Mouse (Mus musculus): Measurements from ENCODE around the gene Cs.

DNA sequence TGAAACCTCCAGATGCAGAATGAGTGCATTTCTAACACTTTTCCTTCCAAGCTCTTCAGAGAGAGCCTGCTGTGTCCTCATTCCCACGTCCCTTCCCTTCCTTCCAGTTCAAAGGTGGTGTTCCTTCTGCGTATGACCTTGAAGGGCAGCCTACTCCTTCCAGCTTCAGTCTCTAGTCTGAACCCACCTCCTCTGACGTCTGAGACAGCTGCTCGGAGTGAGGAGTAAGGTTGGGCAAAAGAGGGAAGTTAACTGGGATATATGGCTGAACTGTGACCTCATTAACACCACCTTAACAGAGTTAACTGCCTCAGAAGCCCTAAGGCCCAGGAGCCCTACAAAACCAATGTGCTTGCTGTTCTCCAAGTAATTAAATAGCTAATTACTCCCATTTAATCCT is 33.1 kb downstream of the Cs start:
- no peak for TF ChIP-seq CTCF (IDR thresholded peaks at IDR 0.05)
- TF ChIP-seq EP300 (IDR thresholded peaks at IDR 0.05) = no peak

Data from lung, postnatal 0 days (tissue).